Comparison of ENCODE assay signal across 9 mouse cellular contexts in genomic region chr11:31850995-31851394, GRCm38 (mm10). TPM values are rescaled to one million over a fixed set of nuclear protein-coding genes. Genes with fewer than 3 reads are reported as not detected.
A peak's percentile ranks its signal among the peaks of the same experiment; 100 is the strongest.
DNase-seq lines count a peak whose midpoint lies in the region; ATAC-seq lines count a peak whose summit lies in the region.
"Had no signal": no experiment of that assay in that cellular context is flagged by ENCODE, and none has a peak within 500 bp of the region (broad histone marks: within the 10 kb centered on the region; RNA-seq: fewer than 3 reads in every experiment).

No protein-coding gene starts in this region.

- ATAC-seq in kidney, embryonic 15.5 days (replicated peaks; ENCODE audit: low FRiP score): no peak
- ATAC-seq in neural tube, embryonic 15.5 days (ENCODE audit: low FRiP score): no peak
- no peak for ATAC-seq in hindbrain, embryonic 13.5 days (ENCODE audit: low FRiP score)

- peak; percentile 76 for DNase-seq in kidney, adult 11 months
- peak; percentile 82 for DNase-seq in adrenal gland, postnatal 10 days
- peak; percentile 69 to 82 for DNase-seq in heart, adult 9 months (ENCODE audit: low spot score in 2 of 2)
- peak; percentile 55 for DNase-seq in lung, postnatal 14 days
- DNase-seq in thymus, postnatal 25 days: no peak

- no peak overlapping the region for H3K9ac ChIP-seq in kidney, embryonic 15.5 days
- H3K9ac ChIP-seq in neural tube, embryonic 15.5 days (replicated peaks): no peak overlapping the region
- no peak overlapping the region for H3K9ac ChIP-seq in hindbrain, embryonic 13.5 days
- H3K9ac ChIP-seq: embryonic facial prominence, embryonic 12.5 days had no signal

- H3K27ac ChIP-seq in kidney, embryonic 15.5 days: no peak overlapping the region
- H3K27ac ChIP-seq in neural tube, embryonic 15.5 days (replicated peaks): no peak overlapping the region
- no peak overlapping the region for H3K27ac ChIP-seq in hindbrain, embryonic 13.5 days
- H3K27ac ChIP-seq: embryonic facial prominence, embryonic 12.5 days had no signal

- 80% methylated on average over 5 of the region's 5 CpGs for WGBS in kidney, embryonic 15.5 days
- 84% methylated on average over 5 of the region's 5 CpGs for WGBS in neural tube, embryonic 15.5 days
- WGBS in hindbrain, embryonic 13.5 days: 79% methylated on average over 5 of the region's 5 CpGs

- H3K4me3 ChIP-seq in kidney, embryonic 15.5 days (replicated peaks): no peak overlapping the region
- no peak overlapping the region for H3K4me3 ChIP-seq in neural tube, embryonic 15.5 days (replicated peaks)
- no peak overlapping the region for H3K4me3 ChIP-seq in hindbrain, embryonic 13.5 days
- H3K4me3 ChIP-seq: embryonic facial prominence, embryonic 12.5 days had no signal

- no peak overlapping the region for H3K4me2 ChIP-seq in kidney, embryonic 15.5 days
- H3K4me2 ChIP-seq in neural tube, embryonic 15.5 days: no peak overlapping the region
- no peak overlapping the region for H3K4me2 ChIP-seq in hindbrain, embryonic 13.5 days
- H3K4me2 ChIP-seq: embryonic facial prominence, embryonic 12.5 days had no signal

- no peaks in the 10 kb centered on the region for H3K4me1 ChIP-seq in kidney, embryonic 15.5 days
- H3K4me1 ChIP-seq in neural tube, embryonic 15.5 days: peaks cover 18% of the 10 kb centered on the region
- peaks cover 42% of the 10 kb centered on the region for H3K4me1 ChIP-seq in hindbrain, embryonic 13.5 days (replicated peaks)

- H3K27me3 ChIP-seq in kidney, embryonic 15.5 days: no peaks in the 10 kb centered on the region
- no peaks in the 10 kb centered on the region for H3K27me3 ChIP-seq in neural tube, embryonic 15.5 days (replicated peaks)
- H3K27me3 ChIP-seq in hindbrain, embryonic 13.5 days: no peaks in the 10 kb centered on the region
- H3K27me3 ChIP-seq: embryonic facial prominence, embryonic 12.5 days had no signal

- H3K36me3 ChIP-seq in kidney, embryonic 15.5 days: no peaks in the 10 kb centered on the region
- no peaks in the 10 kb centered on the region for H3K36me3 ChIP-seq in neural tube, embryonic 15.5 days
- H3K36me3 ChIP-seq in hindbrain, embryonic 13.5 days: no peaks in the 10 kb centered on the region
- H3K36me3 ChIP-seq: embryonic facial prominence, embryonic 12.5 days had no signal

- no peaks in the 10 kb centered on the region for H3K9me3 ChIP-seq in kidney, embryonic 15.5 days (replicated peaks)
- H3K9me3 ChIP-seq in neural tube, embryonic 15.5 days (replicated peaks): no peaks in the 10 kb centered on the region
- no peaks in the 10 kb centered on the region for H3K9me3 ChIP-seq in hindbrain, embryonic 13.5 days
- H3K9me3 ChIP-seq: embryonic facial prominence, embryonic 12.5 days had no signal

RNA-seq across cellular contexts. Expression of gene Cpeb4, which starts 21.0 kb away (rescaled TPM):
- 3.6 and 3.9 TPM in 2 replicates for polyA plus RNA-seq in kidney, embryonic 15.5 days (2015; fragmentation: Nextera tagmentation; extraction: Ambion mirVana)
- total RNA-seq in adrenal gland, postnatal 10 days (2021): 100 to 1,000 TPM in 1 of 2 experiments, 10 to 100 TPM in 1; 66.9 to 133 TPM
- polyA plus RNA-seq in neural tube, embryonic 15.5 days (2015; fragmentation: Nextera tagmentation; extraction: Ambion mirVana): 13.6 and 17.0 TPM in 2 replicates
- polyA plus RNA-seq in hindbrain, embryonic 13.5 days (2015; fragmentation: Nextera tagmentation; extraction: Ambion mirVana): 16.0 and 16.1 TPM in 2 replicates
